In genomic region chr1:91344001-91344400, GRCm38 (mm10) we compare ENCODE assay signal across 25 mouse cellular contexts. TPM values are rescaled to one million over a fixed set of nuclear protein-coding genes. Genes with fewer than 3 reads are reported as not detected.
DNase-seq lines count a peak whose midpoint lies in the region; ATAC-seq lines count a peak whose summit lies in the region.
"Had no signal": no experiment of that assay in that cellular context is flagged by ENCODE, and none has a peak within 500 bp of the region (broad histone marks: within the 10 kb centered on the region; RNA-seq: fewer than 3 reads in every experiment).

No protein-coding gene starts in this region.

- peaks cover 19% of the 10 kb centered on the region for H3K4me1 ChIP-seq in heart, embryonic 13.5 days
- H3K4me1 ChIP-seq in heart, embryonic 11.5 days (ENCODE audit: control insufficient read depth, insufficient read depth, low read length) = peaks cover 12% of the 10 kb centered on the region; the same call in 1 of the 2 replicates

- 0 out of 2 replicates have a peak overlapping the region, but pooled peaks have one; percentile 43 for H3K4me3 ChIP-seq in heart, embryonic 13.5 days
- no peak overlapping the region for H3K4me3 ChIP-seq in heart, embryonic 11.5 days (ENCODE audit: low read depth, low read length)
- H3K4me3 ChIP-seq: erythroblast, embryonic 14.5 days had no signal

- no peak for ATAC-seq in heart, embryonic 13.5 days (ENCODE audit: extremely low read depth, insufficient number of reproducible peaks, low FRiP score, low TSS enrichment)
- ATAC-seq in heart, embryonic 11.5 days (replicated peaks; ENCODE audit: insufficient number of reproducible peaks, low FRiP score, low TSS enrichment) = no peak
- ATAC-seq: CD4-positive, CD25-positive, alpha-beta regulatory T cell, adult 4 months; liver, postnatal 0 days had no signal

- H3K4me2 ChIP-seq in heart, embryonic 13.5 days = no peak overlapping the region
- no peak overlapping the region for H3K4me2 ChIP-seq in heart, embryonic 11.5 days

- peak; percentile 60 to 69 for DNase-seq in cerebellum, postnatal 10 days
- DNase-seq in cerebellum, adult 9-11 months = no peak
- DNase-seq in left cerebral cortex, postnatal 4 days = peak; percentile 77
- no peak for DNase-seq in left cerebral cortex, adult 9 months (ENCODE audit: low spot score in 2 of 2)
- DNase-seq in testis, postnatal 10 days (ENCODE audit: low spot score) = peak; percentile 68
- DNase-seq in testis, postnatal 14 days (ENCODE audit: low spot score) = no peak
- DNase-seq: adrenal gland, adult 2 months; cerebellum, adult 11 months; heart, adult 11 months; kidney, adult 18-20 months; kidney, postnatal 10 days; liver; liver, postnatal 0 days; lung, postnatal 36 days; thymus, postnatal 25 days had no signal

- no peaks in the 10 kb centered on the region for H3K36me3 ChIP-seq in heart, embryonic 13.5 days
- no peaks in the 10 kb centered on the region for H3K36me3 ChIP-seq in heart, embryonic 11.5 days (ENCODE audit: control insufficient read depth, insufficient read depth, low read length)

- no peak overlapping the region for H3K27ac ChIP-seq in heart, embryonic 13.5 days (replicated peaks)
- no peak overlapping the region for H3K27ac ChIP-seq in heart, embryonic 11.5 days (ENCODE audit: low read depth, low read length)
- H3K27ac ChIP-seq: hindbrain, embryonic 14.5 days; layer of hippocampus, adult 2 months; stomach, postnatal 0 days had no signal

- H3K9ac ChIP-seq in heart, embryonic 13.5 days = 0 out of 2 replicates have a peak overlapping the region, but pooled peaks have one; percentile 41
- H3K9ac ChIP-seq in heart, embryonic 11.5 days (ENCODE audit: low read depth, low read length) = no peak overlapping the region
- H3K9ac ChIP-seq: hindbrain, embryonic 14.5 days; liver, postnatal 0 days had no signal

- H3K27me3 ChIP-seq in heart, embryonic 13.5 days (replicated peaks) = peaks cover 84% of the 10 kb centered on the region
- H3K27me3 ChIP-seq in heart, embryonic 11.5 days (ENCODE audit: control insufficient read depth, insufficient read depth, low read length) = peaks cover 47% of the 10 kb centered on the region

- H3K9me3 ChIP-seq in heart, embryonic 13.5 days = no peaks in the 10 kb centered on the region
- H3K9me3 ChIP-seq in heart, embryonic 11.5 days (replicated peaks; ENCODE audit: control insufficient read depth, low read length) = no peaks in the 10 kb centered on the region

- intact Hi-C loops in left cerebral cortex, postnatal 4 days (cut with DNase I) = no loop called here

- 68% methylated on average over 3 of the region's 3 CpGs for WGBS in heart, embryonic 13.5 days
- 80% methylated on average over 3 of the region's 3 CpGs for WGBS in heart, embryonic 11.5 days (ENCODE audit: insufficient replicate concordance)

RNA-seq across cellular contexts. Expression of gene Klhl30, which starts 6.8 kb away (rescaled TPM):
- 43.7 and 48.6 TPM in 2 replicates for polyA plus RNA-seq in heart, embryonic 13.5 days (2015; fragmentation: Nextera tagmentation; extraction: Ambion mirVana)
- 45.8 and 49.7 TPM in 2 replicates for polyA plus RNA-seq in heart, embryonic 11.5 days (2014; fragmentation: Nextera tagmentation; extraction: Ambion mirVana)
- not detected for total RNA-seq in left cerebral cortex, postnatal 4 days (2021)
- total RNA-seq: left cerebral cortex, postnatal 10 days; MEL had no signal
- polyA plus RNA-seq: CD4-positive, CD25-positive, alpha-beta regulatory T cell, adult 4 months; erythroblast, embryonic 14.5 days; neural tube, embryonic 14.5 days had no signal

RNA-seq across cellular contexts. Expression of gene Espnl, which starts 22.1 kb away (rescaled TPM):
- 0.07 TPM in 1 of 2 replicates, not detected in the other for polyA plus RNA-seq in heart, embryonic 13.5 days (2015; fragmentation: Nextera tagmentation; extraction: Ambion mirVana)
- polyA plus RNA-seq in heart, embryonic 11.5 days (2014; fragmentation: Nextera tagmentation; extraction: Ambion mirVana) = 0.06 and 0.17 TPM in 2 replicates
- under 1 TPM in 1 of 2 experiments, not detected in 1; 0.14 TPM for total RNA-seq in left cerebral cortex, postnatal 4 days (2021)
- polyA plus RNA-seq: CD4-positive, CD25-positive, alpha-beta regulatory T cell, adult 4 months had no signal

RNA-seq across cellular contexts. Expression of gene Erfe, which starts 22.2 kb away (rescaled TPM):
- polyA plus RNA-seq in heart, embryonic 13.5 days (2015; fragmentation: Nextera tagmentation; extraction: Ambion mirVana) = 1.3 and 1.8 TPM in 2 replicates
- polyA plus RNA-seq in heart, embryonic 11.5 days (2014; fragmentation: Nextera tagmentation; extraction: Ambion mirVana) = 0.90 and 2.4 TPM in 2 replicates
- total RNA-seq in left cerebral cortex, postnatal 4 days (2021) = under 1 TPM; 0.22 to 0.32 TPM
- total RNA-seq: layer of hippocampus, adult 2 months had no signal
- polyA plus RNA-seq: CD4-positive, CD25-positive, alpha-beta regulatory T cell, adult 4 months had no signal

RNA-seq across cellular contexts. Expression of gene Scly, which starts 45.9 kb away (rescaled TPM):
- polyA plus RNA-seq in heart, embryonic 13.5 days (2015; fragmentation: Nextera tagmentation; extraction: Ambion mirVana) = 12.6 and 15.9 TPM in 2 replicates
- polyA plus RNA-seq in heart, embryonic 11.5 days (2014; fragmentation: Nextera tagmentation; extraction: Ambion mirVana) = 12.6 and 18.2 TPM in 2 replicates
- total RNA-seq in left cerebral cortex, postnatal 4 days (2021) = 10 to 100 TPM in 1 of 2 experiments, 1 to 10 TPM in 1; 9.2 to 11.3 TPM

RNA-seq across cellular contexts. Expression of gene Ilkap, which starts 54.6 kb away (rescaled TPM):
- 92.0 and 107 TPM in 2 replicates for polyA plus RNA-seq in heart, embryonic 13.5 days (2015; fragmentation: Nextera tagmentation; extraction: Ambion mirVana)
- 110 and 122 TPM in 2 replicates for polyA plus RNA-seq in heart, embryonic 11.5 days (2014; fragmentation: Nextera tagmentation; extraction: Ambion mirVana)
- total RNA-seq in left cerebral cortex, postnatal 4 days (2021) = 10 to 100 TPM; 84.7 to 89.3 TPM

Comparison
In these comparisons a context has a peak if more than half of its experiments do, and no peak if none do; other contexts are left out.
1. DNase-seq: peak in cerebellum, postnatal 10 days (2 of 2), left cerebral cortex, postnatal 4 days (single experiment) and testis, postnatal 10 days (single experiment); none in cerebellum, adult 9-11 months (single experiment), left cerebral cortex, adult 9 months (0 of 2) and testis, postnatal 14 days (single experiment).